Comparison of ENCODE assay signal across 9 mouse cellular contexts in the genomic region with DNA sequence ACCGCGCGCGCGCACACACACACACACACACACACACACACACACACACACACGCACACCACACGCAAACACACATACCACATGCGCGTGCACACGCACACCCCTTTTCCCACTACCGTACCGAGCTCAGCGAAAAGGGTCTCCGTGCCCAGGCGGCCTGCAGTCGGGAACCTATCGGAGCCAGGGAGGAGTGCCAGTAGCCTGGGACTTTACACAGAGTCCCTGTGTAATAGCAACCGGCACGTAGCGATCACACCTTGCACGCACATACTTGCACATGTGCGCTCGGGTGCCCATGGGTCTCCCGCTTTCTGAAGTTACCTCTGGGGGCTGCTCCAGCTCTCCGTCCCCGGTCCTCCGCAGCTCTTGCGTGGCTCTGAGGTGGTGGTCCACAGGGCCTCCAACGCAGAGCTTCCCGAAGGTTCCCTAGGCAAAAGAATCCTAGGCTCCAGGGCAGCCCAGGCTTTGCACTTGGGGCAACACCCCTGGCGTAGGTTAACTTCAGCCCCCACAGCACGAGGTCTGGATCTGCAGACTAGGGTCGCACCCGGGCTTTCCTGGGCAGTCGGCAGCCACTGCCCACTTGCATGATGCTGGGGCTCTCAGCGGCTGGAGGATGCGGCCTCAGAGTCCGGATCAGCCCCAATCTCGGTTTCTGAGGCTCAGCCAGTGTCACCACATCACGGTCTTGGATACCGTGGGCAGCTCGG. TPM values are rescaled to one million over a fixed set of nuclear protein-coding genes. Genes with fewer than 3 reads are reported as not detected.
A peak's percentile ranks its signal among the peaks of the same experiment; 100 is the strongest.
DNase-seq lines count a peak whose midpoint lies in the region; ATAC-seq and TF ChIP-seq lines count a peak whose summit lies in the region.
"Had no signal": no experiment of that assay in that cellular context is flagged by ENCODE, and none has a peak within 500 bp of the region (broad histone marks: within the 10 kb centered on the region; RNA-seq: fewer than 3 reads in every experiment).

No protein-coding gene starts in this region.

- peak; percentile 46; the same call in 1 of the 2 replicates for ATAC-seq in lung, embryonic 15.5 days (ENCODE audit: borderline replicate concordance, extremely low read depth, low FRiP score, low TSS enrichment)
- ATAC-seq in hindbrain, embryonic 12.5 days (ENCODE audit: low FRiP score): peak; percentile 71
- peak; percentile 55 for ATAC-seq in midbrain, embryonic 14.5 days (ENCODE audit: low FRiP score, low TSS enrichment)

- no peak for DNase-seq in lung, postnatal 10 days
- DNase-seq in midbrain, embryonic 14.5 days: peak; percentile 56
- DNase-seq in spleen, postnatal 10 days (ENCODE audit: low spot score in 2 of 2): no peak
- no peak for DNase-seq in thymus, adult 18-20 months
- no peak for DNase-seq in urinary bladder, postnatal 36 days (ENCODE audit: low spot score in 2 of 2)

- peaks cover 32% of the 10 kb centered on the region for H3K27me3 ChIP-seq in lung, embryonic 15.5 days
- peaks cover 40% of the 10 kb centered on the region for H3K27me3 ChIP-seq in hindbrain, embryonic 12.5 days
- H3K27me3 ChIP-seq in midbrain, embryonic 14.5 days (ENCODE audit: control insufficient read depth, insufficient read depth, low read length): peaks cover 14% of the 10 kb centered on the region

- no peak for TF ChIP-seq CTCF in cortical plate, adult 2 months (IDR thresholded peaks at IDR 0.05; ENCODE audit: extremely low read depth, insufficient read depth, low read length)

- H3K27ac ChIP-seq in lung, embryonic 15.5 days: no peak overlapping the region
- H3K27ac ChIP-seq in cortical plate, adult 2 months (ENCODE audit: insufficient read depth, low read length): no peak overlapping the region
- H3K27ac ChIP-seq in hindbrain, embryonic 12.5 days: peak overlapping the region; percentile 19; the same call in 1 of the 2 replicates
- no peak overlapping the region for H3K27ac ChIP-seq in midbrain, embryonic 14.5 days (replicated peaks; ENCODE audit: low read depth, low read length)

- no peaks in the 10 kb centered on the region for H3K36me3 ChIP-seq in lung, embryonic 15.5 days
- H3K36me3 ChIP-seq in hindbrain, embryonic 12.5 days: no peaks in the 10 kb centered on the region
- no peaks in the 10 kb centered on the region for H3K36me3 ChIP-seq in midbrain, embryonic 14.5 days (ENCODE audit: control insufficient read depth, insufficient read depth, low read length)

- no peak overlapping the region for H3K9ac ChIP-seq in lung, embryonic 15.5 days
- H3K9ac ChIP-seq in hindbrain, embryonic 12.5 days: peak overlapping the region; percentile 62
- H3K9ac ChIP-seq in midbrain, embryonic 14.5 days (replicated peaks; ENCODE audit: low read length): peak overlapping the region; percentile 67

- peak overlapping the region; percentile 85 for H3K4me2 ChIP-seq in lung, embryonic 15.5 days
- peak overlapping the region; percentile 91 for H3K4me2 ChIP-seq in hindbrain, embryonic 12.5 days (replicated peaks)
- peak overlapping the region; percentile 94 for H3K4me2 ChIP-seq in midbrain, embryonic 14.5 days (ENCODE audit: low read length)

- TF ChIP-seq POLR2A in cortical plate, adult 2 months (IDR thresholded peaks at IDR 0.05; ENCODE audit: extremely low read depth, insufficient read depth, low read length): no peak

- peak overlapping the region; percentile 39 for H3K4me3 ChIP-seq in lung, embryonic 15.5 days
- H3K4me3 ChIP-seq in cortical plate, adult 2 months (ENCODE audit: insufficient read depth, low read length): peak overlapping the region; percentile 57
- H3K4me3 ChIP-seq in hindbrain, embryonic 12.5 days: peak overlapping the region; percentile 37
- H3K4me3 ChIP-seq in midbrain, embryonic 14.5 days (replicated peaks; ENCODE audit: low read depth, low read length): peak overlapping the region; percentile 49

- WGBS in lung, embryonic 15.5 days: 1% methylated on average over 40 of the region's 42 CpGs
- WGBS in hindbrain, embryonic 12.5 days: under 1% methylated on average over 42 of the region's 42 CpGs
- WGBS in midbrain, embryonic 14.5 days: 1% methylated on average over 41 of the region's 42 CpGs

- no peaks in the 10 kb centered on the region for H3K9me3 ChIP-seq in lung, embryonic 15.5 days
- no peaks in the 10 kb centered on the region for H3K9me3 ChIP-seq in hindbrain, embryonic 12.5 days (replicated peaks)
- H3K9me3 ChIP-seq in midbrain, embryonic 14.5 days (ENCODE audit: control insufficient read depth, low read length): no peaks in the 10 kb centered on the region

- peaks cover 13% of the 10 kb centered on the region for H3K4me1 ChIP-seq in lung, embryonic 15.5 days
- no peaks in the 10 kb centered on the region for H3K4me1 ChIP-seq in cortical plate, adult 2 months (ENCODE audit: control insufficient read depth, insufficient read depth, low read length)
- H3K4me1 ChIP-seq in hindbrain, embryonic 12.5 days: peaks cover 10% of the 10 kb centered on the region
- H3K4me1 ChIP-seq in midbrain, embryonic 14.5 days (ENCODE audit: control insufficient read depth, insufficient read depth, low read length): peaks cover 17% of the 10 kb centered on the region

RNA-seq across cellular contexts. Expression of gene Minar1, which starts 0.5 kb away (rescaled TPM):
- polyA plus RNA-seq in lung, embryonic 15.5 days (2015; fragmentation: Nextera tagmentation; extraction: Ambion mirVana): 0.02 and 0.05 TPM in 2 replicates
- 1.0 and 1.3 TPM in 2 replicates for polyA plus RNA-seq in cortical plate, adult 2 months (2012; rRNA removed)
- 0.97 and 1.1 TPM in 2 replicates for polyA plus RNA-seq in hindbrain, embryonic 12.5 days (2016; fragmentation: Nextera tagmentation; extraction: Ambion mirVana)
- polyA plus RNA-seq in midbrain, embryonic 14.5 days (2014; fragmentation: Nextera tagmentation; extraction: Ambion mirVana): 0.95 and 1.7 TPM in 2 replicates
- polyA plus RNA-seq: liver, adult 2 months had no signal
